Mouse (Mus musculus): ENCODE measurements around the gene Nudt22. TPM values are rescaled to one million over a fixed set of nuclear protein-coding genes. Genes with fewer than 3 reads are reported as not detected.

The Nudt22 gene
- total and polyA plus RNA-seq, 3 experiments = 25.5 to 44.5 (median 33.6) TPM

DNA sequence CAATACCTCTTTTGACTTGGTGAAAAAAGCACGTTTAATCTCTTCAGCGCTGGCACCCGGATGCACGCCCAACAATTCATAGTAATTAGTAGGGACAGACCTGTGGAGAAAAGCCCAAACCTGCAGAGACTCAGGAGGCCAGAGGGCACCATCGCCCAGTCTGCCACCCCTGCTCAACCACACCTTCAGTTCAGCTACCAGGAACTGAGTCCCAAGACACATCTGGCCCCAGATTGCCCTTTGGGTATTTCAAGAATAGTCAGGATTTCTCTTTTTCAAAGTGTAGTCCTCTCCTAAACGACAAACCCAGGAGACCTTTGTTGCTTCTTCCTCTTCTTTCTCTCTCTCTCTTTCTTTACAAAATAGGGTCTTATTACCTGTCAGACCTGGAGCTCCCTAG is 5.2 kb downstream of the Nudt22 start:
- intact Hi-C loops (cut with DNase I) = loop anchor here (1.0 kb wide), 1 partner anchor 9 kb away; no protein-coding TSS in a partner anchor

DNA sequence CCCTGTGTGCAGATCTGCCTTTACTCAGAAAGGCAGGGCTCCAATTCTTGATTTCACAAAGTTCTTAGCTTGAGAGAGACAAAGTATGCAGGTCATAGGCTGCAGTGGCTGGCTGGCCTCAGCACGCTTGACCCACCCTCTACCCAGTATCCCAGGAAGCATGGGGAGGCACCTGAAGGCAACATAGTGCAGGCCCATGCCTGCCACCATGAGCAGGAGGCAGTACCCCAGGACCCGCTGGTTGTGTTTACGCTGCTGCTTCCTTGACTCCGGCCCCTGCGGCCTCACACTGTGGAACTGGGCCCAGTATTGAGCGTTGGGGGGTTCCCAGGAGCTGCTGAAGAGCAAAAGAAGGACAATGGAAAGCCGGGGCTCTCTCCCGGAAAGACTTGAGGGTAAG is 6.7 kb downstream of the Nudt22 start:
- DNase-seq = peak in 1 of 2 experiments; percentile 14
- no peaks in the 10 kb centered on the region for H3K27me3 ChIP-seq (ENCODE audit: control insufficient read depth, insufficient read depth, low read length)
- intact Hi-C loops (cut with DNase I) = no loop called here
- H3K4me1 ChIP-seq (ENCODE audit: control insufficient read depth, insufficient read depth, low read length) = peaks cover 10% of the 10 kb centered on the region
- TF ChIP-seq EP300 (IDR thresholded peaks at IDR 0.05; ENCODE audit: insufficient read depth, low read depth, low read length) = no peak
- TF ChIP-seq POLR2A (IDR thresholded peaks at IDR 0.05; ENCODE audit: insufficient read depth, low read depth, low read length) = no peak
- no peak for TF ChIP-seq CTCF (IDR thresholded peaks at IDR 0.05)
- WGBS = 91% methylated on average over 8 of the region's 8 CpGs
- H3K27ac ChIP-seq = no peak overlapping the region
- no peak overlapping the region for H3K4me3 ChIP-seq
- H3K36me3 ChIP-seq (ENCODE audit: control insufficient read depth, insufficient read depth, low read length) = no peaks in the 10 kb centered on the region
- peaks cover 2% of the 10 kb centered on the region; the same call in 1 of the 2 replicates for H3K79me2 ChIP-seq (replicated peaks; ENCODE audit: control insufficient read depth, insufficient read depth, low read length)
- no peak overlapping the region for H3K9ac ChIP-seq (ENCODE audit: low read depth, low read length)

More for the DNA sequence above, 5.2 kb downstream of the Nudt22 start:
- no peak overlapping the region for H3K9ac ChIP-seq (ENCODE audit: low read depth, low read length)
- peak in 1 of 2 experiments; percentile 2 for DNase-seq
- H3K27ac ChIP-seq = no peak overlapping the region
- H3K79me2 ChIP-seq (replicated peaks; ENCODE audit: control insufficient read depth, insufficient read depth, low read length) = peaks cover 2% of the 10 kb centered on the region; the same call in 1 of the 2 replicates
- H3K4me1 ChIP-seq (ENCODE audit: control insufficient read depth, insufficient read depth, low read length) = peaks cover 13% of the 10 kb centered on the region
- H3K4me3 ChIP-seq = no peak overlapping the region
- H3K36me3 ChIP-seq (ENCODE audit: control insufficient read depth, insufficient read depth, low read length) = no peaks in the 10 kb centered on the region
- 92% methylated on average over 6 of the region's 6 CpGs for WGBS
- no peaks in the 10 kb centered on the region for H3K27me3 ChIP-seq (ENCODE audit: control insufficient read depth, insufficient read depth, low read length)
- TF ChIP-seq POLR2A (IDR thresholded peaks at IDR 0.05; ENCODE audit: insufficient read depth, low read depth, low read length) (no peak), EP300 (IDR thresholded peaks at IDR 0.05; ENCODE audit: insufficient read depth, low read depth, low read length) (no peak), CTCF (IDR thresholded peaks at IDR 0.05) (no peak)

DNA sequence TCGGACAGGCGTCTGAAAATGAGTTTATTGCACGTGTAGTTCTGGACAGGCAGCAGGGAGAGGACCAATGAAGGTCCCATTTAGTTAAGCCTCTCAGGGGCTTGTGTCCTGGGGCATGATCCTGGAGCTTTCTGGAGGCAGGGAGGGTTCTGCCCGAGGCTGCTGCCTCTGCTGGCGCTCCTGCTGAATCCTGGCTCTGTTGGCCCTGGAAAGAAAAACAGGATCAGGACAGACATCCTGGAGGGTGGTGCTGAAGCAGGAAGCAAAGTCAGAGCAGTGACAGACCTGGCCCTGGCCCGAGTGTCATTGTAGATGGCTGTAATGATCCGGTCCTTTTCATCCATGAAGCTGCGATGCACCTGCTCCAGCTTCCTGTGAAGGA is 8.0 kb downstream of the Nudt22 start:
- intact Hi-C loops (cut with DNase I) = no loop called here
- Histone ChIP-seq H3K79me2 (replicated peaks; ENCODE audit: control insufficient read depth, insufficient read depth, low read length) (peaks cover 2% of the 10 kb centered on the region; the same call in 1 of the 2 replicates), H3K9ac (ENCODE audit: low read depth, low read length) (peak overlapping the region; percentile 89), H3K36me3 (ENCODE audit: control insufficient read depth, insufficient read depth, low read length) (no peaks in the 10 kb centered on the region), H3K27ac (peak overlapping the region; percentile 94), H3K4me1 (ENCODE audit: control insufficient read depth, insufficient read depth, low read length) (peaks cover 8% of the 10 kb centered on the region), H3K27me3 (ENCODE audit: control insufficient read depth, insufficient read depth, low read length) (no peaks in the 10 kb centered on the region), H3K4me3 (peak overlapping the region; percentile 76)
- no peak for TF ChIP-seq CTCF (IDR thresholded peaks at IDR 0.05)
- no peak; the same call in 1 of the 2 replicates for TF ChIP-seq POLR2A (IDR thresholded peaks at IDR 0.05; ENCODE audit: insufficient read depth, low read depth, low read length)
- TF ChIP-seq EP300 (IDR thresholded peaks at IDR 0.05; ENCODE audit: insufficient read depth, low read depth, low read length) = no peak
- 4% methylated on average over 8 of the region's 8 CpGs for WGBS
- no peak for DNase-seq

DNA sequence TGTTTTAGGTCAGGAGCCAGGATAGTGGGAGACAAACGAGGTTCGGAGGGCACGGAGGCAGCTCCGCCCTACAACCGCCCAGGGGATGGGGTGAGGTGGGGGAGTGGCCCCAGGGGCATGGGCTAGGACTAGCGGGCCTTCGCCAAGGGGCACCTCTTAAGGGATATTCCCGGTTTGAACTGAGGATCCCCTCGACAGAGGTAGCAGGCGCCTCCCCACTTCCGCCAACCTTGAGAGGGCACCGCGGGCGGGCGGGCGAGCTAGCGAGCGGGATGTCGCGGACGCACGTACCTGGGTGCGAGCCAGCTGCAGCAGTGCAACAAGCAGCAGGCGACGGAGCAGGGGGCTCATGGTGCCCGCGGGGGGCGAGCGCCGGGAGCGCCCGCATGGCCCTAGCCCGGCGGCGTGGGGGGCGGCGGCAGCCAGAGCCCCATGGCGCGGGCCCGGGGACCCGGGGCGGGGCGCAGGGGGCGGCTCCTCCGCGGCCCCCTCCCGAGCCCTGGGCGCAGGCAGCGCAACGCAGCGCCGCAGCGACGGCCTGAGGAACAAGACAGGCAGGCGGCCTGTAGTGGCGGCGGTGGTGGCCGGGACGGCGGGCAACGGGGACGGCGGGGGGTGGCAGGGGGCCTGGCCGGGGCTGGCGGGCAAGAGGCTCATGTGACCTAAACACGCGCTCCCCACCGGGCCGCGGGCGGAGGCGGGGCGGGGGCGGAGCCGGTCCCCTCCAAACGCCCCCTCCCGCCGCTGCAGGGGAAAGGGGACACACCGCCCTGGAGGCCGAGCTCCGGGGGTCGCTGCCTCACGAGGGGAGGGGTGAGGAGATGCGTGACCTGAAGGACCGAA is 8.6 kb downstream of the Nudt22 start, which contains the start of gene Vegfb:
TSS of gene Vegfb (minus strand) at position 591 of the 843 bp plus-strand sequence.
- WGBS = under 1% methylated on average over 60 of the region's 85 CpGs
- Histone ChIP-seq H3K4me3 (peak within 1 kb of the TSS; percentile 76), H3K27ac (peak within 1 kb of the TSS; percentile 94), H3K4me1 (ENCODE audit: control insufficient read depth, insufficient read depth, low read length) (peaks cover 7% of the 10 kb centered on the region), H3K27me3 (ENCODE audit: control insufficient read depth, insufficient read depth, low read length) (no peaks in the 10 kb centered on the region), H3K36me3 (ENCODE audit: control insufficient read depth, insufficient read depth, low read length) (no peaks in the 10 kb centered on the region), H3K9ac (ENCODE audit: low read depth, low read length) (peak within 1 kb of the TSS; percentile 89), H3K79me2 (replicated peaks; ENCODE audit: control insufficient read depth, insufficient read depth, low read length) (peaks cover 2% of the 10 kb centered on the region; the same call in 1 of the 2 replicates)
- intact Hi-C loops (cut with DNase I) = no loop called here
- TF ChIP-seq CTCF (IDR thresholded peaks at IDR 0.05) = no peak
- TF ChIP-seq POLR2A (IDR thresholded peaks at IDR 0.05; ENCODE audit: insufficient read depth, low read depth, low read length) = no peak; the same call in 1 of the 2 replicates
- no peak for TF ChIP-seq EP300 (IDR thresholded peaks at IDR 0.05; ENCODE audit: insufficient read depth, low read depth, low read length)
- DNase-seq = peak; percentile 84 to 86

GRCm38 (mm10) chr19:6985951-6986708 is 9.8 kb downstream of the Nudt22 start:
- no peak for TF ChIP-seq CTCF (IDR thresholded peaks at IDR 0.05)
- no peak for TF ChIP-seq POLR2A (IDR thresholded peaks at IDR 0.05; ENCODE audit: insufficient read depth, low read depth, low read length)
- TF ChIP-seq EP300 (IDR thresholded peaks at IDR 0.05; ENCODE audit: insufficient read depth, low read depth, low read length) = no peak
- no peaks in the 10 kb centered on the region for H3K36me3 ChIP-seq (ENCODE audit: control insufficient read depth, insufficient read depth, low read length)
- peaks cover 2% of the 10 kb centered on the region; the same call in 1 of the 2 replicates for H3K79me2 ChIP-seq (replicated peaks; ENCODE audit: control insufficient read depth, insufficient read depth, low read length)
- no peaks in the 10 kb centered on the region for H3K27me3 ChIP-seq (ENCODE audit: control insufficient read depth, insufficient read depth, low read length)
- WGBS = 65% methylated on average over 10 of the region's 10 CpGs
- H3K4me1 ChIP-seq (ENCODE audit: control insufficient read depth, insufficient read depth, low read length) = peaks cover 6% of the 10 kb centered on the region
- intact Hi-C loops (cut with DNase I) = no loop called here
- peak overlapping the region; percentile 89 for H3K9ac ChIP-seq (ENCODE audit: low read depth, low read length)
- peak overlapping the region; percentile 76 for H3K4me3 ChIP-seq
- peak overlapping the region; percentile 94 for H3K27ac ChIP-seq
- no peak for DNase-seq
